Mouse (Mus musculus) heart, postnatal 36 days (tissue): ENCODE results near the gene Gm21852. TPM values are rescaled to one million over a fixed set of nuclear protein-coding genes. Genes with fewer than 3 reads are reported as not detected.
"Not testable (repeated sequence)": the region's sequence is repeated elsewhere in the genome, so short reads cannot be mapped to it uniquely, and the experiment has no call there.

Experiments used
- DNase-seq, 2 experiments: peaks; one replicate each; pipeline ENCODE4 v3.0.0; 2021 to 2022
- intact Hi-C: fragments of 180-260 bp; cut with DNase I; formaldehyde crosslinking; loops from one replicate; pipeline ENCODE4 v1.15.1; 2025
- microRNA-seq, 2 experiments: library from miRNA; unstranded; fragments of <30 nt; microRNA quantifications; one replicate each; pipeline ENCODE4 v1.2.0; 2021; ENCODE audit warnings: borderline number of aligned reads in 2 of 2
- total RNA-seq, 2 experiments: library from RNA; stranded (reverse); gene quantifications; 2 replicates each; pipeline ENCODE4 v1.2.3; 2021

Gene Gm21852
- total RNA-seq = not detected

GRCm38 (mm10) chrY:40651896-40652295 lies at the start of gene Gm21852:
Gm21852 (minus strand) TSS chrY:40651996.
- intact Hi-C loops, DNase-seq: not testable (repeated sequence)

Small RNAs within 50 kb of the gene (microRNA-seq; reads per million reads assigned to microRNA genes)
- gene Gm27466 (0 reads per million in 2 experiments), gene Gm28018 (0 reads per million in 2 experiments)

Other genes with a start within 250 kb of the Gm21852 start
- not detected for gene Gm21797, start 123.8 kb upstream of the Gm21852 start, total RNA-seq
- not detected for gene Gm20795, start 152.9 kb upstream of the Gm21852 start, total RNA-seq